Mouse (Mus musculus) retina, adult 2 months (tissue): ENCODE results near the gene Usp37.
"Not testable (repeated sequence)": the region's sequence is repeated elsewhere in the genome, so short reads cannot be mapped to it uniquely, and the experiment has no call there.

Experiments used
- DNase-seq: peaks from one replicate; pipeline ENCODE4 v3.0.0-alpha.2; 2012; ENCODE audit warnings: low read depth, low spot score

Usp37 gene

GRCm38 (mm10) chr1:74397919-74398451 is 146.1 kb downstream of the Usp37 start:
- no peak for DNase-seq

- peak; percentile 92 for DNase-seq
Measured at GRCm38 (mm10) chr1:74397268-74397918, 146.7 kb downstream of the Usp37 start.

GRCm38 (mm10) chr1:74396456-74397222 is 147.4 kb downstream of the Usp37 start:
- DNase-seq = not testable (repeated sequence)

GRCm38 (mm10) chr1:74395290-74395689 is 148.8 kb downstream of the Usp37 start:
- DNase-seq = no peak

GRCm38 (mm10) chr1:74394858-74395257 is 149.2 kb downstream of the Usp37 start:
- no peak for DNase-seq

- DNase-seq = no peak
Measured at GRCm38 (mm10) chr1:74394311-74394710, 149.8 kb downstream of the Usp37 start.

- no peak for DNase-seq
Measured at GRCm38 (mm10) chr1:74393697-74394096, 150.4 kb downstream of the Usp37 start.

- DNase-seq = no peak
Measured at GRCm38 (mm10) chr1:74393010-74393409, 151.1 kb downstream of the Usp37 start.

- DNase-seq = no peak
Measured at GRCm38 (mm10) chr1:74392446-74392994, 151.6 kb downstream of the Usp37 start.

GRCm38 (mm10) chr1:74391844-74392441 is 152.1 kb downstream of the Usp37 start:
- no peak for DNase-seq

GRCm38 (mm10) chr1:74390924-74391748 is 152.9 kb downstream of the Usp37 start, which contains the start of gene Ctdsp1:
Gene Ctdsp1, plus strand, starts transcription at chr1:74391509.
- peak; percentile 84 for DNase-seq

- DNase-seq = peak; percentile 30
Measured at GRCm38 (mm10) chr1:74390287-74390906, 153.7 kb downstream of the Usp37 start.

- DNase-seq = no peak
Measured at GRCm38 (mm10) chr1:74389831-74390286, 154.2 kb downstream of the Usp37 start.

GRCm38 (mm10) chr1:74388398-74388920 is 155.6 kb downstream of the Usp37 start:
- DNase-seq = no peak

- no peak for DNase-seq
Measured at GRCm38 (mm10) chr1:74387386-74387988, 156.6 kb downstream of the Usp37 start.

- peak; percentile 94 for DNase-seq
Measured at GRCm38 (mm10) chr1:74386714-74387385, 157.2 kb downstream of the Usp37 start.

- DNase-seq = no peak
Measured at GRCm38 (mm10) chr1:74386363-74386713, 157.7 kb downstream of the Usp37 start.

- no peak for DNase-seq
Measured at GRCm38 (mm10) chr1:74385531-74385930, 158.6 kb downstream of the Usp37 start.
